Mouse (Mus musculus) liver, adult 2 months (tissue): ENCODE measurements around the gene Tpm3.
A peak's percentile ranks its signal among the peaks of the same experiment; 100 is the strongest.

Experiments
- CTCF ChIP-seq: fragments of 200-500 bp; IDR thresholded peaks from 2 replicates; pipeline ENCODE4 v1.5.1; 2011; ENCODE audit warnings: low read depth, low read length, control low read depth
- POLR2A ChIP-seq: fragments of 200-500 bp; IDR thresholded peaks from 2 replicates; pipeline ENCODE4 v1.6.1; 2011; ENCODE audit warnings: low read length, control low read depth; ENCODE audit not compliant: insufficient read depth; ENCODE audit errors: extremely low read depth

GRCm38 (mm10) chr3:90114342-90114741, 41.9 kb downstream of the Tpm3 start:
- TF ChIP-seq CTCF, result peak; percentile 18; the same call in 1 of the 2 replicates
- TF ChIP-seq POLR2A, result no peak
